Mouse (Mus musculus) stomach, embryonic 16.5 days (tissue): ENCODE data around the gene Frem2. TPM values are rescaled to one million over a fixed set of nuclear protein-coding genes. Genes with fewer than 3 reads are reported as not detected.
A peak's percentile ranks its signal among the peaks of the same experiment; 100 is the strongest.

ENCODE experiments used
- ATAC-seq: fragments of 200-750 bp; cut with Nextera tagmentation; 2 replicates; pipeline ENCODE4 v1.8.0; 2017; ENCODE audit warnings: moderate number of reproducible peaks, moderate TSS enrichment; ENCODE audit not compliant: insufficient read depth, low FRiP score
- H3K27ac ChIP-seq: fragments of 300-500 bp; sonication (generic); 2 replicates; pipeline ENCODE4 v1.5.1; 2014; ENCODE audit warnings: low read length
- H3K27me3 ChIP-seq: fragments of 300-500 bp; sonication (generic); 2 replicates; pipeline ENCODE4 v1.6.1; 2014; ENCODE audit warnings: low read length, control low read depth, mixed read lengths; ENCODE audit not compliant: control insufficient read depth, insufficient read depth
- H3K36me3 ChIP-seq: fragments of 300-500 bp; sonication (generic); 2 replicates; pipeline ENCODE4 v1.6.1; 2014; ENCODE audit warnings: low read length; ENCODE audit not compliant: control insufficient read depth, insufficient read depth
- H3K4me1 ChIP-seq: fragments of 300-500 bp; sonication (generic); 2 replicates; pipeline ENCODE4 v1.6.1; 2014; ENCODE audit warnings: low read length, control low read depth, mixed read lengths; ENCODE audit not compliant: control insufficient read depth, insufficient read depth
- H3K4me2 ChIP-seq: fragments of 300-500 bp; sonication (generic); 2 replicates; pipeline ENCODE4 v1.6.1; 2014; ENCODE audit warnings: low read depth, low read length, mixed read lengths
- H3K4me3 ChIP-seq: fragments of 300-500 bp; sonication (generic); replicated peaks from 2 replicates; pipeline ENCODE4 v1.5.1; 2014; ENCODE audit warnings: mild to moderate bottlenecking, low read length
- H3K9ac ChIP-seq: fragments of 300-500 bp; sonication (generic); 2 replicates; pipeline ENCODE4 v1.6.1; 2014; ENCODE audit warnings: low read length
- H3K9me3 ChIP-seq: fragments of 300-500 bp; sonication (generic); replicated peaks from 2 replicates; pipeline ENCODE4 v1.6.1; 2016; ENCODE audit warnings: low read length, control low read depth; ENCODE audit not compliant: control insufficient read depth
- WGBS: fragments of 180-500 bp; shearing (Covaris S2); extraction: QIAGEN DNeasy Blood & Tissue Kit; methylation state at CpG from one replicate; pipeline ENCODE4 v1.1.7; 2014; 5-methylcytosine and 5-hydroxymethylcytosine counted together
- polyA plus RNA-seq: library from polyadenylated mRNA; unstranded; fragments of >200 nt; fragmentation: Nextera tagmentation; extraction: Ambion mirVana; gene quantifications from 2 replicates; pipeline ENCODE4 v1.2.1, GENCODE M21; 2015

Gene Frem2
- polyA plus RNA-seq, 1 experiment from 2014 or later: 16.4 TPM

GRCm38 (mm10) chr3:53631126-53631525, 26.0 kb downstream of the Frem2 start:
- Histone ChIP-seq H3K9ac (no peak overlapping the region), H3K4me3 (no peak overlapping the region), H3K27ac (peak overlapping the region; percentile 55; the same call in 1 of the 2 replicates), H3K4me1 (peaks cover 12% of the 10 kb centered on the region; the same call in 1 of the 2 replicates), H3K9me3 (no peaks in the 10 kb centered on the region), H3K4me2 (peak overlapping the region; percentile 7; the same call in 1 of the 2 replicates), H3K27me3 (no peaks in the 10 kb centered on the region), H3K36me3 (no peaks in the 10 kb centered on the region)
- 49% methylated on average over 14 of the region's 14 CpGs for WGBS
- ATAC-seq: no peak

- ATAC-seq: peak; percentile 33; the same call in 1 of the 2 replicates
- H3K4me1 ChIP-seq: peaks cover 12% of the 10 kb centered on the region; the same call in 1 of the 2 replicates
- no peaks in the 10 kb centered on the region for H3K36me3 ChIP-seq
- WGBS: 23% methylated on average over 4 of the region's 4 CpGs
- H3K4me3 ChIP-seq: no peak overlapping the region
- no peaks in the 10 kb centered on the region for H3K9me3 ChIP-seq
- H3K27ac ChIP-seq: peak overlapping the region; percentile 55; the same call in 1 of the 2 replicates
- H3K4me2 ChIP-seq: peak overlapping the region; percentile 7; the same call in 1 of the 2 replicates
- no peaks in the 10 kb centered on the region for H3K27me3 ChIP-seq
- no peak overlapping the region for H3K9ac ChIP-seq
Measured at GRCm38 (mm10) chr3:53630630-53631029, 26.5 kb downstream of the Frem2 start.

- Histone ChIP-seq H3K9me3 (no peaks in the 10 kb centered on the region), H3K4me1 (peaks cover 12% of the 10 kb centered on the region; the same call in 1 of the 2 replicates), H3K27ac (no peak overlapping the region), H3K27me3 (no peaks in the 10 kb centered on the region), H3K36me3 (no peaks in the 10 kb centered on the region), H3K4me2 (no peak overlapping the region), H3K9ac (no peak overlapping the region), H3K4me3 (no peak overlapping the region)
- 76% methylated on average over 5 of the region's 5 CpGs for WGBS
- no peak for ATAC-seq
Measured at GRCm38 (mm10) chr3:53629966-53630365, 27.2 kb downstream of the Frem2 start.

GRCm38 (mm10) chr3:53623222-53623621, 33.9 kb downstream of the Frem2 start:
- no peaks in the 10 kb centered on the region for H3K9me3 ChIP-seq
- no peak overlapping the region for H3K9ac ChIP-seq
- H3K27ac ChIP-seq: no peak overlapping the region
- H3K4me1 ChIP-seq: peaks cover 11% of the 10 kb centered on the region
- H3K4me3 ChIP-seq: no peak overlapping the region
- no peak for ATAC-seq
- 68% methylated on average over 8 of the region's 8 CpGs for WGBS
- no peaks in the 10 kb centered on the region for H3K27me3 ChIP-seq
- no peaks in the 10 kb centered on the region for H3K36me3 ChIP-seq
- H3K4me2 ChIP-seq: no peak overlapping the region

GRCm38 (mm10) chr3:53620978-53621377, 36.2 kb downstream of the Frem2 start:
- Histone ChIP-seq H3K9me3 (no peaks in the 10 kb centered on the region), H3K9ac (no peak overlapping the region), H3K4me3 (no peak overlapping the region), H3K27me3 (no peaks in the 10 kb centered on the region), H3K27ac (peak overlapping the region; percentile 86), H3K4me1 (peaks cover 8% of the 10 kb centered on the region), H3K36me3 (no peaks in the 10 kb centered on the region), H3K4me2 (no peak overlapping the region)
- ATAC-seq: no peak
- 48% methylated on average over 3 of the region's 3 CpGs for WGBS

- WGBS: 65% methylated on average over 8 of the region's 8 CpGs
- ATAC-seq: peak; percentile 77
- H3K4me3 ChIP-seq: no peak overlapping the region
Measured at GRCm38 (mm10) chr3:53620355-53620754, 36.8 kb downstream of the Frem2 start.

GRCm38 (mm10) chr3:53611106-53611505, 46.0 kb downstream of the Frem2 start:
- Histone ChIP-seq H3K9me3 (no peaks in the 10 kb centered on the region), H3K4me3 (no peak overlapping the region), H3K4me1 (no peaks in the 10 kb centered on the region), H3K4me2 (no peak overlapping the region), H3K36me3 (no peaks in the 10 kb centered on the region), H3K27me3 (no peaks in the 10 kb centered on the region), H3K27ac (no peak overlapping the region), H3K9ac (no peak overlapping the region)
- 62% methylated on average over 3 of the region's 3 CpGs for WGBS
- no peak for ATAC-seq

More at GRCm38 (mm10) chr3:53620355-53620754, 36.8 kb downstream of the Frem2 start:
- H3K27ac ChIP-seq: peak overlapping the region; percentile 84
- no peaks in the 10 kb centered on the region for H3K27me3 ChIP-seq
- no peak overlapping the region; the same call in 1 of the 2 replicates for H3K4me2 ChIP-seq
- peaks cover 8% of the 10 kb centered on the region for H3K4me1 ChIP-seq
- no peaks in the 10 kb centered on the region for H3K36me3 ChIP-seq
- no peaks in the 10 kb centered on the region for H3K9me3 ChIP-seq
- no peak overlapping the region for H3K9ac ChIP-seq

GRCm38 (mm10) chr3:53609851-53610250, 47.3 kb downstream of the Frem2 start:
- Histone ChIP-seq H3K9ac (no peak overlapping the region), H3K27ac (no peak overlapping the region), H3K4me3 (no peak overlapping the region), H3K4me2 (no peak overlapping the region), H3K9me3 (peaks cover 4% of the 10 kb centered on the region; the same call in 1 of the 2 replicates), H3K4me1 (no peaks in the 10 kb centered on the region), H3K27me3 (no peaks in the 10 kb centered on the region), H3K36me3 (no peaks in the 10 kb centered on the region)
- 36% methylated on average over 4 of the region's 4 CpGs for WGBS
- no peak for ATAC-seq

- WGBS: 48% methylated on average over 4 of the region's 4 CpGs
- peaks cover 9% of the 10 kb centered on the region for H3K4me1 ChIP-seq
- H3K36me3 ChIP-seq: no peaks in the 10 kb centered on the region
- no peak overlapping the region for H3K4me3 ChIP-seq
- ATAC-seq: no peak
- H3K27ac ChIP-seq: peak overlapping the region; percentile 48; the same call in 1 of the 2 replicates
- H3K4me2 ChIP-seq: no peak overlapping the region
- H3K9ac ChIP-seq: no peak overlapping the region
- H3K9me3 ChIP-seq: 0 out of 2 replicates have a peak, but pooled peaks cover 1% of the 10 kb centered on the region
- H3K27me3 ChIP-seq: no peaks in the 10 kb centered on the region
Measured at GRCm38 (mm10) chr3:53600140-53600539, 57.0 kb downstream of the Frem2 start.
